Mouse (Mus musculus): ENCODE measurements at regions not wholly inside any gene's neighbourhood (a gene's known extent, or its start where the extent isn't known, plus 50 kb on each side); places are given as distances from the start of the nearest gene placed in this dataset.

GRCm38 (mm10) chr10:44603461-44603860, 75.2 kb upstream of the Prdm1 start:
- no peak for TF ChIP-seq POLR2A (IDR thresholded peaks at IDR 0.05; ENCODE audit: control insufficient read depth, low read depth, low read length)
- TF ChIP-seq CTCF (IDR thresholded peaks at IDR 0.05; ENCODE audit: control insufficient read depth, insufficient read depth, insufficient replicate concordance, low read depth, low read length) = no peak

Data from testis, adult 2 months (tissue).